1 mouse cellular context compared by ENCODE assay signal in genomic region chr1:88261706-88262105, GRCm38 (mm10).
A peak's percentile ranks its signal among the peaks of the same experiment; 100 is the strongest.
TF ChIP-seq lines count a peak whose summit lies in the region.

No protein-coding gene starts in this region.

TF ChIP-seq in CH12.LX, 34 proteins besides CTCF, POLR2A, EP300 and RAD21:
- no peak for TF ChIP-seq E2F4 (IDR thresholded peaks at IDR 0.05; ENCODE audit: insufficient replicate concordance, low read depth, low read length)
- TF ChIP-seq CHD2 (IDR thresholded peaks at IDR 0.05; ENCODE audit: low read length), result 0 out of 2 replicates have a peak, but pooled peaks have one; percentile 23
- no peak for TF ChIP-seq JUN (IDR thresholded peaks at IDR 0.05; ENCODE audit: insufficient read depth, low read depth, low read length)
- no peak for TF ChIP-seq ZKSCAN1 (IDR thresholded peaks at IDR 0.05; ENCODE audit: borderline replicate concordance, low read depth, low read length)
- TF ChIP-seq HCFC1 (IDR thresholded peaks at IDR 0.05; ENCODE audit: low read depth, low read length), result no peak
- TF ChIP-seq MEF2A (IDR thresholded peaks at IDR 0.05; ENCODE audit: borderline replicate concordance, low read depth, low read length), result no peak
- 0 out of 2 replicates have a peak, but pooled peaks have one; percentile 22 for TF ChIP-seq SIN3A (IDR thresholded peaks at IDR 0.05; ENCODE audit: low read length)
- TF ChIP-seq JUND (conservative IDR thresholded peaks at IDR 0.05; ENCODE audit: low read depth, low read length), result no peak
- TF ChIP-seq KAT2A (IDR thresholded peaks at IDR 0.05; ENCODE audit: insufficient replicate concordance, low read length), result 0 out of 2 replicates have a peak, but pooled peaks have one; percentile 22
- TF ChIP-seq NRF1 (IDR thresholded peaks at IDR 0.05; ENCODE audit: low read depth, low read length), result no peak
- TF ChIP-seq ZMIZ1 (IDR thresholded peaks at IDR 0.05; ENCODE audit: low read depth, low read length), result peak; percentile 74
